Mouse (Mus musculus) adrenal gland, adult 18-20 months (tissue): ENCODE results near the gene Thumpd3. TPM values are rescaled to one million over a fixed set of nuclear protein-coding genes. Genes with fewer than 3 reads are reported as not detected.
A peak's percentile ranks its signal among the peaks of the same experiment; 100 is the strongest.

ENCODE experiments used
- DNase-seq, 2 experiments: peaks; one replicate each; pipeline ENCODE4 v3.0.0; 2021 to 2022; ENCODE audit warnings: low spot score in 2 of 2
- total RNA-seq, 2 experiments: library from RNA; stranded (reverse); gene quantifications; 1 replicate in 1 of 2; 2 replicates in 1 of 2; pipeline ENCODE4 v1.2.3; 2021

The Thumpd3 gene
- total RNA-seq, 2 experiments from 2014 or later = 38.6 to 40.9 TPM

DNA sequence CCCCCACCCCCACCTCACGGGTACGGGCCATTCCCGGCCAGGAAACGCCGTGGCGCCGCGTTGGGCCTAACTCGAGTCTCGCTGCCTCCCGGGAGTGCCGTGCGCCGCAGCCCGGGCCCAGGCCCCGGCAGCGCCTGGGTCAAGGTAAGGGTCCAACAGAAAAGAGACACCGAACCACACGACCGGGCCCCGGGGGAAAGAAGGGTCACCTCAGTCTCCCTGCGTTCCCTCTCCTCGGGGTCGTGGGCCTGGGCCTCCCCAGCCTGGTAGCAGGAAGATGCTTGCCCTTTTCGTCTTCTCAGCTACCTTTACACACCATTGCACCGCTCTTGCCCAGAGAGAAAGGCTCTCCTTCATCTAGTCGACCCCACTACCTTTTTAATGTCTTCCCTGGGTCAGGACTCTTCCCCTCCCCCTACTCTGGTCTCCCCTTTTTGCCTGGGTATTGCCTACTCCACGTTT is 31.6 kb downstream of the Thumpd3 start:
- no peak for DNase-seq

DNA sequence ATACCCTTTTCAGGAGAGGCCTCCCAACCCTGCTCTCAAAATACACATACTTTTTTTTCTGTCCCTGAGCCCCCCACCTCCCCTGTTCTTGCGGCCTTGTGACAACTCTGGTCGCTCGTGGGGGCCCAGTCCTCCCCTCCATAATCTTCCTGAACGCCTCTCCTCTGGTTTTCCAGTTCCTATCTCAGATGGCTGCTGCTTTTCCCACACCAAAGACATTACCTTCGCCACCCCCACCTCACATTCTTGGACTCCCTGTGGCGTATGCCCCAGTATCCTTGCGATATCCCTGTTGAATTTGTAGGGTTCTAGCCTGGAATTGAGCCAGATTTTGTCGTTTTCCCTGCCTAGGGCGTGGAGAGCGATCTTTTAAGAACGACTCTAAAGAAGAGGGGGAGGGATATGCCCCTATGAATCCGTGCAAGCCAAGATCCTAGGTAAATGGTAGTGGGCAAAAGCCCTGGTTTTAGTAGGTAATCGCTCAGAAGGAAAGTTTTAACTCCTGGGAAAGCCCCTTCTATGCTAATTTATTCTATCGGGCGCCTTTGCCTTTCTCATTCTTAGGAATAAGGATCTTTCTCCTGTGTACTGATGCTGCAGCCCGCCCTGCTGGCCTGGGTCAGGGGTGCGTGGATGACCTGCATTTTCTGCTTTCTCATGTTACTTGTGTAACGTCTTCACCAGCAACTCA is 32.2 kb downstream of the Thumpd3 start:
- DNase-seq = peak; percentile 28 to 32

DNA sequence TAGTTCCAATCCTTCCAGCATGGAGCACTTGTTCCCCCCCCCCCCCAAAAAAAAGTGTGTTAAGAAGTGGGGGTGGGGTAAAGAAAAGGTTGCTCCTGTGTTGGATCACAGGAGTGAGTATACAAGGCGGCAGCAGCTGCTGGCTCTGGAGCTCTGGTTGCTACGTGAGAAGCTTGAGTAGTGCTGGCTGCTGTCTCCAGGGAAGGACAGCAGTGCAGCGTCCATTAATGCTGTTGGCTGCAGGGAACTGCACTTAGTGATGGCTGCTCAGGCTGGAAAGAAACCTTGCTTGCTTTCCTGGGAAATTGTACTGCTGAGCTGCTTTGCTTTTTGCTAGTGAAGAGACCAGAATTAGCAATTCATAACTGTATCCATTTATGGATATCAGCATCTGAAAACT is 33.5 kb downstream of the Thumpd3 start:
- DNase-seq = peak in 1 of 2 experiments; percentile 24

DNA sequence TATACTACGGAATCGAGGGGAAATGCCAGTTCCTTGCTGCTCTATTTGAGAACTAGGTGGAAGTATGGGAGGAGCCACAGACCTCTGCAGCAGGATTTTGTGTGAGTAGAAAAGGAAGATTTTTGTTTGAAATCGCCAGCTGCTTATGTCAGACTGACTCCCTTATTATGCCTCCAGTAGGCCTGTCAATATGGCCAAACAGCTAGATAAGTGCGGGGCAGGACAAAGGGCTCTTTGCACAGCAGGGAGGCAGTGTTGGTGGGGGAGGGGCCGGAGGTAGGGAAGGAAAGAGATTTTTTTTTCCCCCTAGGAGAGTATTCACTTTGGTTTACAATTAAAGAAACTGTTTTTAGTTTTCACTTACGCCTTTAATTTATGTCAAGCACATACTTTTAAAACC is 36.2 kb downstream of the Thumpd3 start:
- no peak for DNase-seq

DNA sequence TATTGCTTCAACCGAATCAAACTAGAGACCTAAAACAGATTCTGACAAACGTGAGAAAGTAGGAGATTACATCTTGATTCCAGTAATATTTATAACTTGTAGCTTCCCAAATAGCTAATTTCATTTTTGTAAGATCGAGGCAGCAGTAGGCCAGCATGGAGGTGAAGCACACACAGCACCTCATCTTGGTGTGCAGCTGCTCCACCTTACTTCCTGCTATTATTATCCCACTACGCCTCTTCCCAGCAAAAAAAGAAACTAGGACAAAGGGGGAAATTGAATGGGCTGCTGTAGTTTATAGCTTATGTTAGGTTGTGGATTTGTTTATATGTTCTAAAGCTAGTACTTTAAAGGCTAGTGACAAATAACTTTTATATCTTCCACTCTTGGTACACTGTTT is 38.6 kb downstream of the Thumpd3 start:
- no peak for DNase-seq

DNA sequence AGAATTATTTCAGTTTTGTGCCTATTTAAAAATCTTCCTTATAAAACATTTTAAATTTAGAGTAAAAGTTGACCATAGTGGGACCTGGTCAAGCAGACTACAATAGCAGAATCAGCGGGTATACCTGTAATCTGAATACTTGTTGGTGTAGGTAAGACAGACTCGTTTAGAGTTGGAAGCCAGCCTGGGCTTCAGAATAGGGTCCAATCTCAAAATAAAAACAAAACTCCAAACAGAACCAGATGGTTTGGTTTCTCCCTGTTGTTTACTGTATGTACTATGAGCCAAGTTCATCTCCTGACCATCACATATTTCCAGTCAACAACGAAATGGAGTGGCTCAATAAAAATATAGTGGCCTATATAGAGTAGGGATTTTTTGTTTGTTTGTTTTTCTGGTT is 47.2 kb downstream of the Thumpd3 start:
- DNase-seq = no peak

DNA sequence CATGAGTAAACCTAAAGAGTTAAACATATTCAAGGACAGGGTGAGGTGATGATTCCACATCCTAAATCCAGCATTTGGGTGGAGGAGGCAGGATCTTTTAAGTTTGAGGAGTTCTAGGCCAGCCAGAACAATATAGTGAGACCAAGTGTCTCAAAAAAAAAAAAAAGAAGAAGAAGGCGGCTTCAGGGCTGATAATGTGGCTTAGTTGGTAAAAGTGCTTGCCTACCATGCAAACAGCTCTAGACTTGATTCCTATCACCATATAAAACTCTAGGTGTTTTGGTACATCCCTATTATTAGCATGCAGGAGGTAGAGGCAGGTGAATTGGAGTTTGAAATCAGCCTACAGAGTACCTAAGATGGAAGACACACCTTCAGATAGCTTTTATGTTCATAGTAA is 49.5 kb downstream of the Thumpd3 start:
- no peak for DNase-seq

DNA sequence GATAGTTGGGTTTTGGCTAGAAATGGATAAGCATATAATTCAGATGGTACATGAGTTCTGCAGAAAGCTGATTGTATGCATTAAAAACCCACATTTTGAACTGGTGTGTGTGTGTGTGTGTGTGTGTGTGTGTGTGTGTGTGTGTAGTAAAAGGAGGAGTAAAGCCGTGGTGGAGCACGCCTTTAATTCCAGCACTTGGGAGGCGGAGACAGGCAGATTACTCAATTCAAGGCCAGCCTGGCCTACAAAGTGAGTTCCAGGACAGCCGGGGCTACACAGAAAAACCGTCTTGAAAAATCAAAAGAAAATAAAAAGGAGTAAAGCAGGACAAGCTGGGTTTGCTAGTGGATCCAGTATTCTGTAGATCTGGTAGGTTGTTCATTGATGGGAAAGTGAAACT is 51.6 kb downstream of the Thumpd3 start:
- no peak for DNase-seq

DNA sequence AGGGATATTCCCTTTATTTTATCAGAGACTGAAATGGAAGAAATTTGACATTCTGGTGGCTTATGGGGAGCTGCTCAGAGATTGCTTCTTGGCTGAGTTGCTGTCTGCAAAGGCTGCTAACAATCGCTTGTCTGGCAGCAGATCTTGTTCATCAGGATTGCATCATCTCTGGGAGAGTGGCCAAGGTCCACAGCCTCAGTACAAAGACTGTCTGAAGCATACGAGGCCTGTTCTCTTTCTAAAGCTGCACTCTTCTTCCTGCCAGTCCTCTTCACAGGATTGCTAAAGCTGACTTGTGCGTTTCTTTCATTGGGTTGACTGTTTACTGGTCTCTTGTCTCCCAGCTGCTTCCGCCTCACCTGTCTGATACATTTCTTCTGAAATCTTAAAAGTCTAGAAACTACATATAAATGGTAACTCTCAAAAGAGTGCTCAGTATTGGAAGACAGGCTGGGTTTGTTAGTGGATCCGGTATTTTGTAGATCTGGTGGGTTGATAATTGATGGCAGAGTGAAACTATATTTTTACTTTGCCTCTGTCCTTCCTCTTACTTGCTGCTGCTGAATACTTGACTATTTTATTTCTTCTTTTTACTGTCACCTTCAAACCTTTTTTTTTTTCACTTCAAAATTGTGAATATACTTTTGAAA is 53.7 kb downstream of the Thumpd3 start:
- DNase-seq = peak; percentile 78 to 81

DNA sequence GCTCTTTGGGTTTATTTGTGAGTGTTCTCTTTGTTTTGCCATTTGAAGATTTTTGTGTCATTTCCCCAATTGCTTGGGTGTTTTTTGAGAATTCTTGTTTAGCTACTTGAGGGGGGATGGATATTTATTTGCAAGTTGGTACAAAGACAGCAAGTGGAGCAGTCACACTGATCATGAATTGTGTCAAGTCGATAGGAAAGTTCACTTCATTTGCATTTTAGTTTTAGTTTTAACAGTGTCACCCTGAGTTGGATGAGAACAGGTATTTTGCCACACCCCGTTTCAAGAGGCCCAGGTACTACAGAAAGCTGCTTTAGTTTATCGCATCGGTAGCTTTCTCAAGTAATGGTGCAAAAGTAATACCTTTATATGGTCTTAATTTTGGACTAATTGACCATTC is 56.5 kb downstream of the Thumpd3 start:
- no peak for DNase-seq

DNA sequence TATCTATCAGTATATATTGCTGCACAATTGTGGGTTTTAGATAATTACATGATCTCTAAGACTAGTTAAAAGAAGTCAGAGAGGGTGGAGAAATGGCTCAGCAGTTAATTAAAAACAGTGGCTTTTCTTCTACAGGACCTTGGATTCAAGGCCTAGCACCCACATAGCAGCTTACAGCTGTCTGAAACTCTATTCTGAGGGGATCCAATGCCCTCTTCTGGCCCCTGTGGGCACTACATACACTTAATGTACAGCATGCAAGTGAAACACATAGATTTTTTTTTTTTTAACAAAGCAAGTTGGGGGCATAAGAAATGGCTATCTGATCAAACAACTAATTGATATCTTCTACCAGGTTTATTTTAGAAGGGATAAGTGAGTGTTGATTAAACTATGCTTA is 57.7 kb downstream of the Thumpd3 start:
- DNase-seq = peak; percentile 44 to 60

DNA sequence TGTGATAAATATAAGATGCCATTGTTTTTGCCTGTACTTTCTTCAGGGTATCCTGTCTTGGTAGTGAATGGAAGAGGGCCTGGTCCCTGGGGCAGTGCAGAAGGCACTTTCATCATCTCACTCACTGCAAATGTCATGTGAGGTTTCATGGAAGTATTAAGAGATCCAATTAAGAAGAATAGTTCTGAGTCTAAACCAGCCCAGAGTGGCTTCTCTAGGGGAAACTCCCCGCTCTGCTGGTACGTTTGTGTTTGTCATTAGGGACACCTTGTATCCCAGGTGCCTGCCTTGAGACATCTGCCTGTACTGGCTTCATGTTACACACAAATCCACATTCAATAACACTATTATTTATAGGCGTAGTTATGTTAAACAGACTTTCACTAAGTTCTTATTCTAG is 63.4 kb downstream of the Thumpd3 start:
- no peak for DNase-seq

DNA sequence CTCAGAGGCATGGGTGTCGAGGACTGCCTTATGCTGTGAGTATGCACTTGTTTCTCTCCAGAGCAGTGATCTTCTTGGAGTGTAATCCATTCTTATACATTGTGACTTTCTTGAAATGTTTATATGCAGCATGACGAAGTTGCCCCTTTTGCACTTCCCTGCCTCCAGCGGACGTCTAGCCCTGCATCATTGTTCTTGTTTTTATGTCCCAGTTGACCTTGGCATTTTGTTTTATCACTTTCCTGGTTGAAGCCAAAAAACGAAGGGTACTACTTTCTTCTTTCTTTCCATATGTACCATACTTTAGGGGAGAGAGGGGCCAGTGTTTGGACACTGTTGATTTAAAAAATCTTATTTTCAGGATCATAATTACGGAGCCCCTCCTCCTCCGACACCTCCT is 63.9 kb downstream of the Thumpd3 start:
- no peak for DNase-seq

Other genes starting within 250 kb of the Thumpd3 start
- 10 to 100 TPM in 1 of 2 experiments, 1 to 10 TPM in 1; 9.4 to 14.7 TPM for gene Srgap3, start 99.0 kb upstream of the Thumpd3 start, total RNA-seq
- 10 to 100 TPM; 72.2 to 86.2 TPM for gene Setd5, start 31.1 kb downstream of the Thumpd3 start, total RNA-seq
- gene Lhfpl4, start 149.2 kb downstream of the Thumpd3 start, total RNA-seq = 1 to 10 TPM; 4.1 to 4.3 TPM
- 10 to 100 TPM; 18.2 to 18.4 TPM for gene Mtmr14, start 191.6 kb downstream of the Thumpd3 start, total RNA-seq
- 1 to 10 TPM; 2.8 to 4.4 TPM for gene Cpne9, start 236.1 kb downstream of the Thumpd3 start, total RNA-seq